Mouse (Mus musculus) c-Kit-positive CD71-positive TER-119-positive erythroid progenitor cells, embryonic 14.5 days (primary cell): Measurements from ENCODE around the gene Jam3.
"Not testable (repeated sequence)": the region's sequence is repeated elsewhere in the genome, so short reads cannot be mapped to it uniquely, and the experiment has no call there.

Source experiments
- DNase-seq: peaks from one replicate; pipeline ENCODE4 v3.0.0-alpha.2; 2013; ENCODE audit warnings: low spot score

Jam3 gene

DNA sequence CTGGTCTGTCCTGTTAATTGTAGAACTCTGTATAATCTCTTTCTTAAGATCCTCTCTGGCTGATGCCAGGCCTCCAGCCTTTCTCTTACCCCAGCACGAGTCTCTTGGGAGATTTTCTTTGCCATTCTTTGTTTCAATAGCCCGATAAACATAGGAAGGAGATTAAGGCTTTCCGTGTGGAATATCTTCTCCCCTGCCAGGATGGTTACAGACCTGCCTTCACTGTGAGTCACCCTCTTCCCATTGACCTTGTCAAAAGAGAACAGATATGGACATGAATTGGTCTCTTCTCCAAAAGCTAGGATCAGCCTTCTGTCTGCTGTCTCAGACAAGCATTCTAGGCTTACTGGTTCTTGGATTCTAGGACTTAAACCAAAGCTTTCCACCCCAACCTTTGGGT is 15.5 kb upstream of the Jam3 start:
- no peak for DNase-seq

DNA sequence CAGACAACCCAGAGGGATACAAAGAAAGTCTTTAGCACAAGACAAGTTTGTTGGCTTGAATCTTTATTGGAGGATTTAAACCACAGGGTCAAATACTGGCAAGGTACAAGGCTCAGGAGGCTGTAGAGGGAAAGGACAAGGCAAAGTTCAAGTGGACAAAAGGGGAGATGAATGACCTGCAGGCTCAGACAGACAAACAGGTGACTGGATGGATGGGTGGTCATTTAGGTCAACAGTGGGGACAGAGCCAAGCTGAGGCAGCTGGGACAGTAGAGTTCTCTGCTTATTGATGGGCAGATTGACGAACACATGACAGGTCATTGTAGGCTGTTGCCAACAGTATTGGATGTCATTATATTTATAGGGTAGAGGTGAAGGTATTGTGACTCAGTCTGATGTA is 11.8 kb upstream of the Jam3 start:
- no peak for DNase-seq

DNA sequence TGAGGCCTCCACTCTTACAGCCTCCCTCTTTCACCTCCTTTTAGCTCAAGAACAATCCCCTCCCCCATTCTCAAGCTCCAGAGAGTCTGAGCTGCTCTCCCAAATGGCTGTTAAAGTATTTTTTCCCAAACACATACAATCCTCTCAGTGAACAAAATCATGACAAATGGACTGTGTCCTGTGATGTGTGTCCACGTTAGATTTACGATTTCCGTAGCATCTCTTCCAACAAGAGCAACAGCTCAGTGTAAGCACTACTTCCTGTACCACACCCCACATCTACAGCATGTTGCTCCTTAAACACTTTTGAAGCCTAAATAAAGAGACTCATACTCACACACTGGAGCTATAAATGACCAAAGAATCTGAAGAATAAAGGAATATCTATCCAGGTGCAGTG is 10.4 kb upstream of the Jam3 start:
- DNase-seq: no peak

DNA sequence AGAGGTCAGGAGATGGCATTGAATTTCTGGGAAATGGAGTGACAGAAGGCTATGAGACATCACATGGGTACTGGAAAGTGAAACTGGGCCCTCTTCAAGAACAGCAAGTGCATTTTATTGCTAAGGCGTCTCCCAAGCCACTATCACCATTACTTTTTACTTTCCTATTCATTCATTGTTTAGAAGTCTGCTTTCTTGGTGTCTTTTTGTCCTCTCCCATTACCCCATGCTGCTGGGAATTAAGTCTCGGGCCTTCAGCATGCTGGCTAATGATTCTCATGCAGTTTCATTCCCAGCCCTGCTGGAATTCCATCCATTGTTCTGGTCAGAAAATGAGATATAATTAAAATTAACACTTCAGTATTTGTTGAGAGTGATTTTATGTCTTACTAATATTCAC is 9.7 kb upstream of the Jam3 start:
- DNase-seq: no peak

DNA sequence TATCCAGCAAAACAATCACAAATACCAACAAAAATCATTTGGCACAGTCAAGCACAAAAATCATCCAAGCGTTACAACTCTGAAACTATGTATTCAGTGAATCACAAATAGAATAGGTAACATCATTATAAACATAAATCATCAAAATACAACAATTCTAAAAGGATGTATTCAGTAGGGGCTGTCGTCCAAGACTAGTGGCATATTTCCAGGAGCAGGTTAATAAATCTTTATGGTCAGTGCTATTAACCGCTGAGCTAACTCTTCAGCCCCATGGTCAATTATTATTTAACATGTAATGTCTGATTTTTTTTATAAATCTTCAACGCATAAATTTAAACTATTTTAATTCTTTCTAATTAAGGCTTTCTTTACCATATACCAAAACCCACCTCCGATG is 8.4 kb upstream of the Jam3 start:
- not testable (repeated sequence) for DNase-seq

DNA sequence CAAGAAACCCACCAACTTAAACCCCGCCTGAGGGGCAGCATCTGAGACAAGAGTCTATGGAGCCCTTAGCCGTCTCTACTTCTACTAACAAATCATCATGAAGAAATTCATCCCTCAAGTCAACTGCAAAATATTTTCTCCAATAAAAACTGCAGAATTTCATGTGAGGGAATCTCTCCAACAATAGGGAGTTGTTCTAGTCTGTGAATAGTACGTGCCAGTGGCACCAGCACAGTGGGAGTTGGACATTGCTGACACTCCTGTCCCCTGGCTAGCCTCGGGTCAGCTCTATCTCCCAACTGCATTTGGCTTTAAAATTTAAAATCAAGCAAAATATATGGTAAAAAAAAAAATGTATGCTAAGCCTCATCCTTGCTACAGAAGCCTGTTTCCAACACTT is 1.4 kb downstream of the Jam3 start:
- no peak for DNase-seq

DNA sequence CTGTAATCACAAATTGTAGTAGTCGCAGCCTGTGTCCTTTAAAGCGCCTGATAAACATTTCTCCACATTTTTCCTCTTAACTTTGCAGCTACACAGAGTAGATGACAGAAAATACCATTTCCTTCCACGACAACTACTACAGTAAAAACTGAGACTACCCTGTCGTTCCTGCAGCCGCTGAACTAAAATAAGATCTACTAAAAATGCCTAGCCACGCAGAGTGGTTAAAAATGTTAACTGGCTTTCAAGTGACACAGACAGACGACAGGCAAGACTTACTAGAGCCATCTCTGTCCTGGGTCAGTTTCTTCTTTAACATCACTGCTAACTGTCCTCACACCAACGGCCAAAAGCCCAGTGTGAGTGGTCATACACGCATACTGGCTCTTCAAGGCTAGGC is 5.4 kb downstream of the Jam3 start:
- DNase-seq: no peak

DNA sequence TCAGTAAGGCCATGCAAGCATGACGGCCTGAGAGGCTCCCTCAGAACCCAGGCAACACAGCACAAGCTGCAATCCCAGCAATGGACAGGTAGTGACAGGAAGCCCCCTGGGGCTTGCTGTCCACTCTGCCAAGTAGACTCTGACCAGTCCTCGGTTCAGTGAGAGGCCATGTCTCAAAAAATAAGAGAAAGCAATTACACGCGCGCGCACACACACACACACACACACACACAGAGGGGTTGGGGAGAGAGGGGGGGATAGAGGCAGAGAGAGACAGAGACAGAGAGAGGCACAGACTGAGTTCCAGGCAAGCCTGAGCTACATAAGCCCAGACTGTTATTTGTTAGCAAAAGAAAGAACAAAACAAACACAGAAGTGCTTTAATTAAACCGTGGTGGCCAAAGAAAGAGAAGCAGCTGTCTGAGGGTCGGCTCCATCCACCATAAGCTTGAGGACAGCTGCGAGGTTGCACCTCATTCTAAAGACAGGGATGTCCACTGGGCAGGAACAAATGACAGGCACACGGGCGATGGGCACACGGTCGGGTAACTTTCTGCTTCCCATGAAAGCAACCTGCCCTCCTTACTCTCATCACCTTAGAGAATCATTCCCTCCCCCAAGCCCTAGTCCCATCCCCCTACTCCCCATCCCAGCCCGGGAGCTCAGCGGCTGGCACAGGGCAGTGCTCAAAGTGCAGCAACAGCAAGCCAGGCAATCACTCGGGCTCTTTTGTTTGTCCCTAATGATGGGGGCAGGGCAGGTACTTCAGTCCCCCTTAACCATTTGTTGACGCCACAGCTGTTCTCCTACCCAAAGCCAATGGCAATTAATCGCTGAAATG is 6.4 kb downstream of the Jam3 start:
- DNase-seq: no peak

DNA sequence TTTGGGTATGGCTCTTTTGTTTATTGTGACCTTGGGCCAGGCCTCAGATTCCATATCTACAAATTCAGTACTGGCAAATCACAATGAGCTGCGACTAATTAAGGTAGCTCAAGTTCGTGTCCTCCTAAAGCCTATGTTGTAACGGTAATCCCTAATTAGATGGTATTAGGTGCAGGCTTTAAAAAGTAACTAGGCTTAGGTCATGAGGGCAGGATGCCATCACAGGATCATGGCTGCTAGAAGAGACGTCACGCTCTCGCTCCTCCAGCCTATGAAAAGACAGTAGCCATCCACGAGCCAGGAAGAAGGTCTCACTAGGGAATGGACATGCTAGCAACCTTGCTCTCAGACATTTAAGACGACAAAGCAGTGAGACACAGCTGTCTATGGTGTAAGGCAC is 7.3 kb downstream of the Jam3 start:
- no peak for DNase-seq

DNA sequence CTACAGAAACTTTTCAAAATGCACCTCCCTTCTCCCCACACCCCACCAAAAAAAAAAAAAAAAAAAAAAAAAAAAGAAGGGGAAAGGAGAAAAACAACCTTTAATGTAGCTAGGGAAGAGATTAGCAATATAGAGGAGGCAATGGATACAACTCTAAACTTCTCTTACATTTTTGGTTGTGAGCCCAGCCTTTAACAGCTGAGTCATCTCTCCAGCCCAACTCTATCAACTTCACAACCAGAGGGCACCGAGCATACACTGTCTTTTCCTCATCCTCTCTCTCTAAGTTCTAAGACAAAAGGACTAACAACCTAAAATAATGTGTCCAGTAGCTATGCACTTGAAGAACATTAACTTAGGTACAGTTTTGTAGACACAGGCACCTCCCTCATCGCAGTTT is 8.4 kb downstream of the Jam3 start:
- DNase-seq: no peak

DNA sequence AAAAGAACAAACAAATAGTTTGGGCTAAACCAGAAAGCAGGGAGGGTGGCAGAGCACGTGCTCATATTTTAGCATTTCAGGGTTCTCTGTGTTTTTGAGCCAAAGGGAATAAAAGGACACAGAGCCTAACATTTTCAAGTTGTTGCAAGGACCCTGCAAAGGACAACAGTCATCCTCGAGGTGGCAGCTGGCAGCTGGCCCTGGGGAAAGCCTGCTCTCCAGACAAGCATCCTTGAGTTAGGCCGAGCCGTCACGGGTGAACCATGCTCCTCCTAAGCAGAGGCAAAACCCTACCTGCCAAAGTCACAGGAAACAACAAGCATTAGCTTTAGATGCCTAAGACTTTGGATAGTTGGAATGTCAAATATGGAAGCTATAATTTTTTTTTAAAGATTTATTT is 10.2 kb downstream of the Jam3 start:
- no peak for DNase-seq

DNA sequence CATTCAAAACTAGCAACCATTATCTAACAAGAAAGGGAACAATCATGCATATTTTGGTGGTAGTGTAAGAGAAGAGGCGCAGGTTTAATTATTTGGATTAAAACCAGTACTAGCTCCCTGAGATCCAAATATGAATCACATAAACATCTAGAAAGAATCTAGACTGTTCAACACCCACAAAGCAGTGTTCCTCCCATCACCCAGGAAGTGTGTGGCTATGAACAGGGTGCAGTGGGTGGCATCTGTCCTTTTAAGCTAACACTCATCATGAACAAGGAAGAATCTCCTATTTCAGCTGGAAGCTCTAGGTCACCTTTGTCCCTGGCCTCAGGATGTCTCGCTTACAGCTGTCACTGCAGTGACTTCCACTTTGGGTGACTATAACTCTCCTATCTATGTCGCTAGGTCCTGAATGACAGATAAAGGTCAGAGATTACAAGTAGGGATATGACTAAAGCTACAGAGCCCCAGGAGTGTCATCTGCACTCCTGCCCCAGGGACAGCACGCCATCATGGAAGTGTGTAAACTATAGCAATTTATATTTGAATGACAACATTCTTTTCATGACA is 10.9 kb downstream of the Jam3 start:
- no peak for DNase-seq

DNA sequence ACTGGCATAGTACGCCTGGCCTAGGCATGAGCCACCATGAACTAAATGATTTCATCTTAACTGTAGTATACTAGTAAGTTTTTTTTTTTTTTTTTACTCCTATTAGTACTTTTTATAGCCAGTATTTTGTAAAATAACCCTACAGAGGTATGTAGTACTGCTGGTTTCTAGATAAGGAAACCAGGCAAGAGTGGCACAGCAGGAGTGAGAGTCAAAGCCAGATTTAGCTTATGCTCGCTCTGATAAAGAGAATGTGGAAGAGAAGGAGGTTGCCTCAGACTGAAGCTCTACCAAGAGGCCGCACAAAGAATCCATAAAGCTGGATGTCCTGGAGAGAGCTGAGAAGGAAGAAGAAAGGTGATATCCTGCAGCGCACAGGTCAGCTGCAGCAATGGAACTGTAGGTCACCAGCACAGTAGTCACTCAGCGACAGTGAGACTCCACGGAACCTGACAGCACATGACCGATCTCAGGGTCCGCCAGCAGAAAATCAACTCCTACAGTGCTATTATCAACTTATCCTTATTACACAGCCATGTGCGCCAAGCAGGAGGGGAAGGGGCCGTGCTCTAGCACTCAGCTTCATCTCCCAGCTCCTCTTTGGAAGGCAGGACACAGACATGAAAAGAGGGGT is 14.7 kb downstream of the Jam3 start:
- no peak for DNase-seq

DNA sequence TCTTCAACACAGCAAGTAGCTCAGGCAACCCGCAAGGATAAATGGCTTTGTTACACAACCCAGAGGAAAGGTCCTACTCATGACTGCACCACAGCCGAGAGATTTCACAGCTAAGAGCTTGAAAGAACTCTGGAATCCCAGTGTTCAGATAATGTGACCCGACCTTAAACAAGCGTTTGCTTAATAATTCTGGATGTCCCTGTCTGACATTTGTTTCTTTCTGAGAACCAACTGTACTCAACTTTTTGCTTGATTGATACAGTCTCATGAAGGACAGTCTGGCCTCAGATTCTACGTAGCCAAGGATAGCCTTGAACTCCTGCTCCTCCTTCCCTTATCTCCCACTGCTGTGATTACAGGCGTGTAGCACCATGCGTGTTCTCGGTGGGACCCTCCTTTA is 18.6 kb downstream of the Jam3 start:
- no peak for DNase-seq

DNA sequence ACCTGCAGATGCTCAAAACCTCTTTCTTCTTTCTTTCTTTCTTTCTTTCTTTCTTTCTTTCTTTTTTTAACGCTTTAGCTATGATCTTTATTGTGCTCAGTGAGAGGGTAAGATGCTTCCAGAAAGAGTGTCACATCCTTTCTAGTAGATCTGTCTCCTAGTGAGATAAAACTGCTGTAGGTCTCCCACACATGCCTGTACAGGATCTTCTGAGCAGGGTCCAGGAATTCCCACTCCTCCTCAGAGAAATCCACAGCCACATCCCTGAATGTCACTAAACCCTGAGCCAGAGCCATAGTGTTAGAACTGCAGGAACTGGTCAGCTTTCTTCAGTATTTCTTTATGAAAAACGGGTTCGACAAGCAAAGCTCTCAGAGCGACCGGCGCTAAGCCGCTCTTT is 19.8 kb downstream of the Jam3 start:
- DNase-seq: no peak

DNA sequence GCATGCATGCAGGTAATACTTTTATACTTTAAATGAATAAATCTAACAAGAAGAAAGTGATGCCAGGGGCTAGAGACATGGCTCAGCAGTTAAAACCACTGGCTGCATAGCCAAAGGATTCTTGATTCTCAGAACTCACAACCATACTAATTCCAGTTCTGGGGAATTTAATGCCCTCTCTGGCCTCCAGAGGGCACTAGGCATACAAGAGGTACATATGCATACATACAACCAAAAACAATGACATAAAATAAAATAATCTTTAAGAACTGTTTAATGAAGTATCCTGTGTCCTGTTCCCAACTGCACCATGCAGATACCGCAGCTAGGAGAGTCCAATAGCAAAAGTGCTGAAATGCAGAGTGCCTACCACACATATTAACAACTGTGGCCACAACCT is 20.8 kb downstream of the Jam3 start:
- DNase-seq: no peak

DNA sequence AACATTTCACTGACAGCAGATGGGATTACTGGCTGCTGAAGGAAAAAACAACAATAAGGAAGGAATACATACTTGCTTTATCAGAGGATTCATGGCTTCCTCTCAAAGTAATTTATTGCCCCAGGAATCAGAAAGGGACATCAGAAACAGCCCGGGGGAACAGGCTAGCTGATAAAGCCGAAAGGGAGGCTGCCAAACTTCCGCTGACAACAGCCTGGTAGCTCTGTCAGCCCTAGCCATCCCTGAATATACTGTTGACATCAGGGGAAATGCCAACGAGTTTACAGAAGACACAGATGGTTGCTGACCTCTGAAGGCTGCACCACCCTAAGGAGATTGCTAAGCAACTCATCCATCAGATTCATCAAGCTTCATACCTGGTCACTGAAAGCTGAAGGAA is 26.6 kb downstream of the Jam3 start:
- DNase-seq: no peak

DNA sequence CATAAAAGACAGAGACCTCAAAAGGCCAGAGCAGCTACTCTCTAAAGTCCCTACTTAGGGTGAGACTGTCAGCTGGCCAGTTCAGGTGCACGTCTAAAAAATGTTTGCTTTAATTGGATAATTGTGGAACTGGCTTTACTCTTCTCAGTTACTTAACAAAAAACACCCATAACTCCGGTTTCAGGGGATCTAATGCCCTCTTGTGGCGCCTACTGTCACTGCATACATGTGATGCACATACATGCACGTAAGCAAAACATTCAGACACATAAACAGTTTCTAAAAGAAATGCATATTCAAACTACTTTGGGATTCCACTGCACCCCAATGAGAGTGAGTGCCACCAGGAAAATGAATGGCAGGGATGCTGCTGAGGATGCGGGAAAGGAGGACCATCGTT is 28.7 kb downstream of the Jam3 start:
- DNase-seq: no peak

DNA sequence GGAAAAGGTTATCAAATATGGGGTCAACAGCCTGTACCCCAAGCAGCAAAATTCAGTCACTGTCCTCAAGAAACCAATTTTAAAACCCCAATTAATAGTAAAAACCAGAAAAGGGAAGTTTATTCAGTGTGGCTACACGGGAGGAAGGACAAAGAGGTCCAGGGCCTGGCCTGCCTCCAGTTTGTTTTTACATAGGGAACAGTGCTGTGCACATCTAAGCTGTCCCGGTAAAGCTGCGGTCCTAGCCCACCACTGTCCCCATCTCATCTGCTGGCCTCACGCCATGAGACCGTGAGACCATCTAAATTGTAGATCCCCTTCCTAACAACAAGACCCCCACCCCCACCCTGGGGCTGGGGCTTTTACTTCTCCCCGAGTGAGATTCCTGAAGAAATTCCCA is 29.8 kb downstream of the Jam3 start:
- no peak for DNase-seq

DNA sequence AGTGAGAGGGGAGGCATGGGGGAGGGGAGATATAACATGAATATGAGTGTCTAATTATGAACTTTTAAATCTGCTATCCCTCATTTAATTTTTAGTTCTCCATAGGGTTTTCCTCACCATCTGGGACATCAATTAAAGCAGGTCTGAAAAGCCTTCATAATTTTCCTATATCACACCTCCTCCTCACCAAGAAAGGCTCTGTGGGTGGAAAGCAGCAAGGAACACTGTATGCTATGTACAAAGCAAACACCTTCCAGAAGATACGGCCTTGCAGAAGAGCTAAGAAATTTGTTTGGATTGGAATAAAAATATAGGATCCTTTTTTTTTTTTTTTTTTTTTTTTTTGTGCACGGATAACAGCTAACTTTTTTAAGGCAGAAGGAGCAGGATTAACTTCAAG is 31.3 kb downstream of the Jam3 start:
- DNase-seq: no peak

DNA sequence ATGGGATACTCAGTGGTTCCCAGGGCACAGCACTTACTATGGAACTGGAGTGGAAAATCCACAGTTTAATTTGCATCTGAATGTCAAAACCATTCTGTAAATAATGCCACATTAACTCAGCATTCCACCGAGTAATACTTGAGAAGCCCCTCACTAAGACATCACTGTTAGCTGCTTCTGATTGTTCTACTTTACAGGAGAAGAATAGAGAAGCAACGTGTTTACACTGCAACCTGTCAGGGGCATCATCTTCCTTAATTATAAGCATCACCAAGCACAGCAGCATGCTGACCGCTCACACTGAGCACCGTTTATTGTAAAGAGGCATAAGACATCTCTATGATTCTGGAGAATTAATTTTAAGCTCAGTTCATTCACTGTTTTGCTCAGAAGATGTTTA is 32.3 kb downstream of the Jam3 start:
- no peak for DNase-seq

DNA sequence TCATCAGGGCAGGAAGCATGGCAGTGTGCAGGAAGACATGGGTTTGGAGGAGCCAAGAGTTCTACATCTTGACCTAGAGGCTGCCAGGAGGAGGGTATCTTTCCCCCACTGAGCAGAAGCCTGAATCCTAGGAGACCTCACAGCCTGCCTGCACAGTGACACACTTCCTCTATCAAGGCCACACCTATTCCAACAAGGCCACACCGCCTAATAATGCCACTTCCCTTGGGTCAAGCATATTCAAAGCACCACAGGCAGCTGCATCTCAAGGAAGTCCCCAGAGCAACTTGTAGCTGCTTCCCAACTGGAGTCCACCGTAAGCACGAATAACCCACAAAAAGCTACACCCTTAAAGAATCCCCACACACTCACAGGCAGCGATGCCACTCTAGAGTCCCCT is 33.1 kb downstream of the Jam3 start:
- no peak for DNase-seq

DNA sequence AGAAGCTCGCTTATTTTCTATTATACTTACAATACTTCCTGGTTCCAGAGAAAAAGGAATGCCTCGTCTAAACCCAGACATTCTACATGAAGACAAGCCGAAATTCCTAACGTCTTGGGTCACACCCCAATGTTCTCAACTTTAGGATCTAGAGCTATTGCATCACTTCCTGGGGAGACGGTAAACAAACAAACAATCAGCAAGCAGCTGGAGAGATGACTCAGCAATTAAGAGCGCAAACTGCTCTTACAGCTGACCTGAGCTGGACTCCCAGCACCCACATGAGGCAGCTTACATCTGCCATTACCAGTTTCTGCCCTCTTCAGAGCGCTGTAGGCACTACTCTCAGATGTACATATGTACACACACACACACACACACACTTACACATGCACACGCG is 34.0 kb downstream of the Jam3 start:
- no peak for DNase-seq

DNA sequence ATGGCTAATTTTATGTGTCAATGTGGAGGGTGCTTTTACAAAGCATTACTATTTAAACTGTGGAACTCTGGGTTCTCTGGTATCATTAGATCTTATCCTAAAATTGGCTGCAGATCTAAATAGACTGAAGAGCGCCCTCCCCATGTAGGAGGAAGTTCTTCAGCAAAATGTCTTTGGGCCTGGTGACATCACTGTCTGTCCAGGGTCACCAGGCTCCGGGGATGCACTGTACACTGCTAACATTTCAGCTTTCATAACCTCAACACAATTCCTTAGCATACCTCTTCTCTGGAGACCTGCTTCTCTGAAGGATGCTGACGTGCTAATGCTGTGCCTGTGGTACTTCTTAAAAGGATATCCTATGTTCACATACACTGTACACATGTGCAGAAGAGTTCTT is 43.5 kb downstream of the Jam3 start:
- no peak for DNase-seq
